Mouse (Mus musculus) heart, embryonic 12.5 days (tissue): ENCODE data around the gene Slc39a7. TPM values are rescaled to one million over a fixed set of nuclear protein-coding genes. Genes with fewer than 3 reads are reported as not detected.

Experiments
- ATAC-seq: fragments of 200-750 bp; cut with Nextera tagmentation; 2 replicates; pipeline ENCODE4 v1.8.0; 2017; ENCODE audit warnings: moderate TSS enrichment, moderate library complexity; ENCODE audit not compliant: insufficient number of reproducible peaks, low FRiP score
- H3K27ac ChIP-seq: fragments of 300-500 bp; sonication (generic); 2 replicates; pipeline ENCODE4 v1.5.1; 2016; ENCODE audit warnings: mild to moderate bottlenecking, moderate library complexity; ENCODE audit not compliant: poor library complexity, severe bottlenecking
- H3K27me3 ChIP-seq: fragments of 300-500 bp; sonication (generic); replicated peaks from 2 replicates; pipeline ENCODE4 v1.6.1; 2016; ENCODE audit warnings: mild to moderate bottlenecking, moderate library complexity
- H3K36me3 ChIP-seq: fragments of 300-500 bp; sonication (generic); 2 replicates; pipeline ENCODE4 v1.6.1; 2016; ENCODE audit warnings: mild to moderate bottlenecking, moderate library complexity
- H3K4me1 ChIP-seq: fragments of 300-500 bp; sonication (generic); replicated peaks from 2 replicates; pipeline ENCODE4 v1.6.1; 2016; ENCODE audit warnings: mild to moderate bottlenecking
- H3K4me2 ChIP-seq: fragments of 300-500 bp; sonication (generic); 2 replicates; pipeline ENCODE4 v1.6.1; 2016; ENCODE audit warnings: mild to moderate bottlenecking, moderate library complexity
- H3K4me3 ChIP-seq: fragments of 300-500 bp; sonication (generic); 2 replicates; pipeline ENCODE4 v1.5.1; 2016; ENCODE audit warnings: mild to moderate bottlenecking
- H3K9ac ChIP-seq: fragments of 300-500 bp; sonication (generic); 2 replicates; pipeline ENCODE4 v1.6.1; 2016; ENCODE audit warnings: mild to moderate bottlenecking, moderate library complexity
- H3K9me3 ChIP-seq: fragments of 300-500 bp; sonication (generic); replicated peaks from 2 replicates; pipeline ENCODE4 v1.6.1; 2016; ENCODE audit warnings: mild to moderate bottlenecking, moderate library complexity
- WGBS: fragments of 180-500 bp; shearing (Covaris S2); methylation state at CpG from one replicate; pipeline ENCODE4 v1.1.7; 2016; 5-methylcytosine and 5-hydroxymethylcytosine counted together
- polyA plus RNA-seq: library from polyadenylated mRNA; unstranded; fragments of >200 nt; fragmentation: Nextera tagmentation; extraction: Ambion mirVana; gene quantifications from 2 replicates; pipeline ENCODE4 v1.2.1, GENCODE M21; 2016

The Slc39a7 gene
- polyA plus RNA-seq, 1 experiment from 2014 or later: 130 TPM

GRCm38 (mm10) chr17:34039562-34040450 is 8.3 kb upstream of the Slc39a7 start:
- Histone ChIP-seq H3K4me3 (peak overlapping the region; percentile 30), H3K27me3 (peaks cover 62% of the 10 kb centered on the region), H3K4me1 (peaks cover 23% of the 10 kb centered on the region), H3K27ac (no peak overlapping the region), H3K36me3 (peaks cover 32% of the 10 kb centered on the region), H3K9me3 (no peaks in the 10 kb centered on the region), H3K4me2 (peak overlapping the region; percentile 63), H3K9ac (peak overlapping the region; percentile 58; the same call in 1 of the 2 replicates)
- ATAC-seq: no peak
- WGBS: 28% methylated on average over 17 of the region's 17 CpGs

GRCm38 (mm10) chr17:34038878-34039561 is 7.5 kb upstream of the Slc39a7 start, which contains the start of gene Col11a2:
Gene Col11a2 (plus strand): TSS chr17:34039437.
- peak within 1 kb of the TSS; percentile 30 for H3K4me3 ChIP-seq
- H3K36me3 ChIP-seq: peaks cover 39% of the 10 kb centered on the region
- H3K9me3 ChIP-seq: no peaks in the 10 kb centered on the region
- H3K27me3 ChIP-seq: peaks cover 62% of the 10 kb centered on the region
- peak; percentile 19; the same call in 1 of the 2 replicates for ATAC-seq
- peak within 1 kb of the TSS; percentile 63 for H3K4me2 ChIP-seq
- peaks cover 25% of the 10 kb centered on the region for H3K4me1 ChIP-seq
- H3K9ac ChIP-seq: peak within 1 kb of the TSS; percentile 58
- 9% methylated on average over 28 of the region's 28 CpGs for WGBS
- H3K27ac ChIP-seq: no peak within 1 kb of the TSS

GRCm38 (mm10) chr17:34038440-34038839 is 7.0 kb upstream of the Slc39a7 start:
- peaks cover 29% of the 10 kb centered on the region for H3K4me1 ChIP-seq
- H3K27ac ChIP-seq: no peak overlapping the region
- H3K36me3 ChIP-seq: peaks cover 42% of the 10 kb centered on the region
- ATAC-seq: peak; percentile 9; the same call in 1 of the 2 replicates
- peaks cover 57% of the 10 kb centered on the region for H3K27me3 ChIP-seq
- 11% methylated on average over 18 of the region's 21 CpGs for WGBS
- peak overlapping the region; percentile 30 for H3K4me3 ChIP-seq
- H3K4me2 ChIP-seq: peak overlapping the region; percentile 63
- no peaks in the 10 kb centered on the region for H3K9me3 ChIP-seq
- peak overlapping the region; percentile 58; the same call in 1 of the 2 replicates for H3K9ac ChIP-seq

GRCm38 (mm10) chr17:34037241-34037640 is 5.8 kb upstream of the Slc39a7 start:
- peaks cover 42% of the 10 kb centered on the region for H3K36me3 ChIP-seq
- H3K9ac ChIP-seq: no peak overlapping the region
- peaks cover 49% of the 10 kb centered on the region for H3K27me3 ChIP-seq
- 83% methylated on average over 7 of the region's 7 CpGs for WGBS
- H3K27ac ChIP-seq: no peak overlapping the region
- ATAC-seq: no peak
- no peaks in the 10 kb centered on the region for H3K9me3 ChIP-seq
- no peak overlapping the region for H3K4me2 ChIP-seq
- H3K4me3 ChIP-seq: no peak overlapping the region
- H3K4me1 ChIP-seq: peaks cover 40% of the 10 kb centered on the region

GRCm38 (mm10) chr17:34036647-34037046 is 5.2 kb upstream of the Slc39a7 start:
- H3K4me2 ChIP-seq: no peak overlapping the region
- 76% methylated on average over 10 of the region's 10 CpGs for WGBS
- H3K36me3 ChIP-seq: peaks cover 42% of the 10 kb centered on the region
- H3K9me3 ChIP-seq: no peaks in the 10 kb centered on the region
- H3K27ac ChIP-seq: no peak overlapping the region
- peaks cover 40% of the 10 kb centered on the region for H3K4me1 ChIP-seq
- H3K9ac ChIP-seq: no peak overlapping the region
- ATAC-seq: no peak
- H3K27me3 ChIP-seq: peaks cover 43% of the 10 kb centered on the region
- no peak overlapping the region for H3K4me3 ChIP-seq

- 86% methylated on average over 9 of the region's 9 CpGs for WGBS
- peaks cover 43% of the 10 kb centered on the region for H3K4me1 ChIP-seq
- no peak overlapping the region for H3K4me2 ChIP-seq
- ATAC-seq: no peak
- no peak overlapping the region for H3K9ac ChIP-seq
- no peaks in the 10 kb centered on the region for H3K9me3 ChIP-seq
- H3K4me3 ChIP-seq: no peak overlapping the region
- no peak overlapping the region for H3K27ac ChIP-seq
- peaks cover 42% of the 10 kb centered on the region for H3K36me3 ChIP-seq
- H3K27me3 ChIP-seq: peaks cover 31% of the 10 kb centered on the region
These were observed 4.0 kb upstream of the Slc39a7 start for GRCm38 (mm10) chr17:34035517-34035916.

GRCm38 (mm10) chr17:34034064-34034463 is 2.6 kb upstream of the Slc39a7 start:
- Histone ChIP-seq H3K4me3 (no peak overlapping the region), H3K4me1 (peaks cover 45% of the 10 kb centered on the region)

GRCm38 (mm10) chr17:34033441-34033840 is 2.0 kb upstream of the Slc39a7 start:
- no peak for ATAC-seq
- Histone ChIP-seq H3K27ac (no peak overlapping the region), H3K36me3 (peaks cover 61% of the 10 kb centered on the region), H3K9me3 (no peaks in the 10 kb centered on the region), H3K27me3 (peaks cover 14% of the 10 kb centered on the region), H3K9ac (no peak overlapping the region), H3K4me2 (peak overlapping the region; percentile 92), H3K4me1 (peaks cover 45% of the 10 kb centered on the region), H3K4me3 (peak overlapping the region; percentile 92; the same call in 1 of the 2 replicates)
- WGBS: 88% methylated on average over 9 of the region's 9 CpGs

More at GRCm38 (mm10) chr17:34034064-34034463, 2.6 kb upstream of the Slc39a7 start:
- Histone ChIP-seq H3K36me3 (peaks cover 55% of the 10 kb centered on the region), H3K27ac (no peak overlapping the region), H3K9me3 (no peaks in the 10 kb centered on the region), H3K4me2 (no peak overlapping the region), H3K27me3 (peaks cover 18% of the 10 kb centered on the region), H3K9ac (no peak overlapping the region)
- WGBS: 70% methylated on average over 10 of the region's 10 CpGs
- no peak for ATAC-seq

- H3K4me3 ChIP-seq: peak overlapping the region; percentile 92
- no peaks in the 10 kb centered on the region for H3K9me3 ChIP-seq
- peak overlapping the region; percentile 94; the same call in 1 of the 2 replicates for H3K27ac ChIP-seq
- H3K27me3 ChIP-seq: peaks cover 7% of the 10 kb centered on the region
- H3K36me3 ChIP-seq: peaks cover 61% of the 10 kb centered on the region
- ATAC-seq: no peak
- peak overlapping the region; percentile 94 for H3K9ac ChIP-seq
- H3K4me1 ChIP-seq: peaks cover 46% of the 10 kb centered on the region
- peak overlapping the region; percentile 92 for H3K4me2 ChIP-seq
- 50% methylated on average over 9 of the region's 9 CpGs for WGBS
These were observed 1.3 kb upstream of the Slc39a7 start for GRCm38 (mm10) chr17:34032806-34033205.

- Histone ChIP-seq H3K36me3 (peaks cover 55% of the 10 kb centered on the region), H3K4me3 (peak overlapping the region; percentile 92)
- under 1% methylated on average over 47 of the region's 48 CpGs for WGBS
These were observed 721 bp upstream of the Slc39a7 start for GRCm38 (mm10) chr17:34032174-34032632.

More at GRCm38 (mm10) chr17:34032174-34032632, 721 bp upstream of the Slc39a7 start:
- peak overlapping the region; percentile 94 for H3K27ac ChIP-seq
- peak overlapping the region; percentile 94 for H3K9ac ChIP-seq
- peaks cover 1% of the 10 kb centered on the region; the same call in 1 of the 2 replicates for H3K27me3 ChIP-seq
- H3K4me1 ChIP-seq: peaks cover 48% of the 10 kb centered on the region
- H3K9me3 ChIP-seq: no peaks in the 10 kb centered on the region
- peak; percentile 44 for ATAC-seq
- peak overlapping the region; percentile 92 for H3K4me2 ChIP-seq
